Mouse (Mus musculus) embryonic facial prominence, embryonic 10.5 days (tissue): ENCODE data around the gene Hist2h3b. TPM values are rescaled to one million over a fixed set of nuclear protein-coding genes. Genes with fewer than 3 reads are reported as not detected.
A peak's percentile ranks its signal among the peaks of the same experiment; 100 is the strongest.
"Not testable (repeated sequence)": the region's sequence is repeated elsewhere in the genome, so short reads cannot be mapped to it uniquely, and the experiment has no call there.

Experiments used
- DNase-seq: peaks from one replicate; pipeline ENCODE4 v3.0.0-alpha.2; 2017; ENCODE audit warnings: low spot score
- H3K27ac ChIP-seq: fragments of 300-500 bp; sonication (generic); replicated peaks from 2 replicates; pipeline ENCODE4 v1.5.1; 2016; ENCODE audit warnings: mild to moderate bottlenecking
- H3K27me3 ChIP-seq: fragments of 300-500 bp; sonication (generic); replicated peaks from 2 replicates; pipeline ENCODE4 v1.6.1; 2016; ENCODE audit warnings: low read depth, mild to moderate bottlenecking; ENCODE audit not compliant: poor library complexity, severe bottlenecking
- H3K36me3 ChIP-seq: fragments of 300-500 bp; sonication (generic); replicated peaks from 2 replicates; pipeline ENCODE4 v1.6.1; 2016; ENCODE audit warnings: mild to moderate bottlenecking, moderate library complexity
- H3K4me1 ChIP-seq: fragments of 300-500 bp; sonication (generic); 2 replicates; pipeline ENCODE4 v1.6.1; 2016
- H3K4me3 ChIP-seq: fragments of 300-500 bp; sonication (generic); 2 replicates; pipeline ENCODE4 v1.5.1; 2016; ENCODE audit warnings: mild to moderate bottlenecking, moderate library complexity
- H3K9me3 ChIP-seq: fragments of 300-500 bp; sonication (generic); 2 replicates; pipeline ENCODE4 v1.6.1; 2016; ENCODE audit warnings: mild to moderate bottlenecking
- WGBS: fragments of 180-500 bp; shearing (Covaris S2); methylation state at CpG from one replicate; pipeline ENCODE4 v1.1.7; 2016; 5-methylcytosine and 5-hydroxymethylcytosine counted together
- polyA plus RNA-seq: library from polyadenylated mRNA; unstranded; fragments of >200 nt; fragmentation: Nextera tagmentation; extraction: Ambion mirVana; gene quantifications from 2 replicates; pipeline ENCODE4 v1.2.1, GENCODE M21; 2016

Hist2h3b gene
- polyA plus RNA-seq, 1 experiment from 2014 or later, result 44.4 TPM

GRCm38 (mm10) chr3:96230910-96231757, 37.3 kb upstream of the Hist2h3b start:
- 75% methylated on average over 4 of the region's 4 CpGs for WGBS
- no peaks in the 10 kb centered on the region for H3K36me3 ChIP-seq
- H3K9me3 ChIP-seq, result no peaks in the 10 kb centered on the region

GRCm38 (mm10) chr3:96231758-96232120, 36.7 kb upstream of the Hist2h3b start:
- peaks cover 12% of the 10 kb centered on the region for H3K4me1 ChIP-seq
- no peak overlapping the region for H3K27ac ChIP-seq
- no peaks in the 10 kb centered on the region for H3K27me3 ChIP-seq
- no peak overlapping the region for H3K4me3 ChIP-seq
- H3K9me3 ChIP-seq, result no peaks in the 10 kb centered on the region
- no peaks in the 10 kb centered on the region for H3K36me3 ChIP-seq
- no peak for DNase-seq
- WGBS, result 66% methylated on average over 2 of the region's 2 CpGs

More at GRCm38 (mm10) chr3:96230910-96231757, 37.3 kb upstream of the Hist2h3b start:
- no peak overlapping the region for H3K4me3 ChIP-seq
- no peaks in the 10 kb centered on the region for H3K27me3 ChIP-seq
- no peak for DNase-seq
- peaks cover 17% of the 10 kb centered on the region for H3K4me1 ChIP-seq
- no peak overlapping the region for H3K27ac ChIP-seq

DNA sequence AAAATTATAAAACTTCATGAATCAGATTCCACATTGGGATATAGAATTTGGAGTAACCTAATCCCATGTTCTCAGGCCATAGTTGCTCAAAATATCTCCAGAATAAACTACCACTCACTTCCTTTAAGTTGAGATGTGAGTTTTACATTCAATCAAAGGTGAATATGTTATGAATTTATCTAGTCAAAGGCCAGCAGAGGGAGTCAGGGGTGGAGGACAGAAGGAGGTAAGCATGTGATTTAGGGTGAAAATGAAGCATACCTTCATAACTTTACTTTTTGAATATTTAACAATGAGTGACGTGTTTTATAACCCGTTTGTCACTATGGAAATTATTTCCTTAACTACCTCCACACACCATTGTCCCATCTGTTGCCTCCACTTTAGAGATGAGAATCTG, 33.5 kb upstream of the Hist2h3b start:
- Histone ChIP-seq H3K4me1 (peaks cover 11% of the 10 kb centered on the region), H3K36me3 (no peaks in the 10 kb centered on the region), H3K4me3 (no peak overlapping the region), H3K9me3 (no peaks in the 10 kb centered on the region), H3K27me3 (no peaks in the 10 kb centered on the region), H3K27ac (no peak overlapping the region)
- 88% methylated on average over 2 of the region's 2 CpGs for WGBS
- DNase-seq, result no peak

GRCm38 (mm10) chr3:96235836-96236235, 32.6 kb upstream of the Hist2h3b start:
- Histone ChIP-seq H3K27ac (no peak overlapping the region; the same call in 1 of the 2 replicates), H3K4me1 (peaks cover 16% of the 10 kb centered on the region), H3K36me3 (no peaks in the 10 kb centered on the region), H3K9me3 (no peaks in the 10 kb centered on the region), H3K27me3 (no peaks in the 10 kb centered on the region), H3K4me3 (no peak overlapping the region; the same call in 1 of the 2 replicates)
- 52% methylated on average over 3 of the region's 3 CpGs for WGBS
- DNase-seq, result no peak

GRCm38 (mm10) chr3:96236834-96237334, 31.6 kb upstream of the Hist2h3b start:
- Histone ChIP-seq H3K27me3 (no peaks in the 10 kb centered on the region), H3K9me3 (no peaks in the 10 kb centered on the region), H3K36me3 (no peaks in the 10 kb centered on the region), H3K4me3 (peak overlapping the region; percentile 60), H3K4me1 (peaks cover 19% of the 10 kb centered on the region), H3K27ac (peak overlapping the region; percentile 90)
- 82% methylated on average over 4 of the region's 4 CpGs for WGBS
- DNase-seq, result peak; percentile 33

DNA sequence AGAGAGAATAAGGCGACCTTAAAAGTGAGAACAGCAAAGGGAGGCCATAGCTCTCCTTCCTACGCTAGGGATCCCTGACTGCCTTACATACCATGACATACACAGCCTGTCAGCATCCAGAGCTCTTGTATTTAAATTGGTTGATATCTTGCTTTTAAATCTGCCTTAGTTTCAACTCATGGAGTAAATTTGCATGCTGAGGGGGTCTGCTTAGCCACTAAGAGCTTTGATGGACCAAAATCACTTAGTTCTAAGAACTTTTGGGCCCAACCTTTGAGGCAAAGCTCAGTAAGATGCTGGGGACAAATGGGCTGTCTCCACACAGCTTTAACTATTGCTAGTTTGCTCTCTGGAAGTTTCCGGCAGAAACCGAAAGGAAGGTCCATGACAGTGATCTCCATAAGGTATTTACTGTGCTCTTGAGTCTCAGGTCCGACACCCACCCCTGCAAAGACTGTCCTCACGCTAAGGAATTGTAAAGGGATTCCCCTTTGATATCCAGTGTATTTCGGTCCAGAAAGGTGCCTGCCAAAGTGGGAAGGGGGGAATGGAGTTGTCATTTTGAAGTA, 31.0 kb upstream of the Hist2h3b start:
- Histone ChIP-seq H3K27ac (peak overlapping the region; percentile 90), H3K9me3 (no peaks in the 10 kb centered on the region), H3K27me3 (no peaks in the 10 kb centered on the region), H3K4me1 (peaks cover 22% of the 10 kb centered on the region), H3K4me3 (peak overlapping the region; percentile 60), H3K36me3 (no peaks in the 10 kb centered on the region)
- peak; percentile 52 for DNase-seq
- WGBS, result 31% methylated on average over 7 of the region's 7 CpGs

- peak; percentile 50 for DNase-seq
- H3K9me3 ChIP-seq, result no peaks in the 10 kb centered on the region
- no peaks in the 10 kb centered on the region for H3K36me3 ChIP-seq
- H3K4me3 ChIP-seq, result peak overlapping the region; percentile 60
- WGBS, result under 1% methylated on average over 12 of the region's 12 CpGs
- H3K4me1 ChIP-seq, result peaks cover 28% of the 10 kb centered on the region
- no peaks in the 10 kb centered on the region for H3K27me3 ChIP-seq
- peak overlapping the region; percentile 90 for H3K27ac ChIP-seq
Measured at GRCm38 (mm10) chr3:96237904-96238511, 30.4 kb upstream of the Hist2h3b start.

DNA sequence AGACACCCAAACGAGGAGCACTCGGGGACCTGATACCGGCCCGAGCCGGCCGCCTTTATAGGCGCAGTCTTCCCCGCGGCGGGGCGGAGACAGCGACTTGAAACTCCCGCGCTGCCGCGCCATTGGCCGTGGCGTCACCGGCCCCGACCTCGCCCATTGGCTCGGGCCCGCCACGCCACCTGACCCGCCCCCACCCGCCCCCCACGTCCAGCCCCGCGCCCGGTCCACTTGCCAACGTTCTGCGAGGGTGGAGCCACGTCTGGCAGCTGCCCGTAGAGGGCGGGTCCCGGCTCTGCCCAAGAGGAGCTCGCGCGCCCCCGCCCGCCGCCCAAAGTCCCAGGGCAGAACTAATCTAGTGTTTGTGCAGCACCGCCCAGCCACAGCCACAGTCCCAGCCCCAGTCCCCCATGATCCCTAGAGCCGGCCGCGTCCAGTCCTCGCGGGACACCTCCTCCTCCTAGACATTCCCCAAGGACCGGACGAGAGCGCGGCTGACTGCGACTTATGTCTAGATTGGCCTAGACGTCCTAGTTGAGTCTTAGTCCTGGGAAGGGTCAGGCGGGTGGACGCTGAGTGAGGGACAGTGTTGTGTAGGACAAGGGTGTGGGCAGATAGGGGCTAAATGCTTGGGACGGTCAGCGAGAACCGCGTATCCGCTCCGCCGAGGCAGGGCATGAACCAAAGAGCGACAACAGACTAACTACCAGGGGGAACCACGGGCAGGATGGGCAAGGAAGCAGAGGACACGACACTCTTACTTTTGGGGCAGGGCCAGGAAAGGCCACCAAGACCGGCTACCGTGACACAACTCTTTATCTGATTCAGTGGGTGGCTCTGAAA, 29.3 kb upstream of the Hist2h3b start, which contains the start of gene Hist2h3c2:
Hist2h3c2 (minus strand) TSS at position 174 of the 840 bp plus-strand sequence.
- Histone ChIP-seq H3K27ac (peak within 1 kb of the TSS; percentile 90), H3K4me1 (peaks cover 39% of the 10 kb centered on the region), H3K4me3 (peak within 1 kb of the TSS; percentile 60)
- not testable (repeated sequence) for H3K27me3 ChIP-seq, H3K36me3 ChIP-seq, H3K9me3 ChIP-seq, DNase-seq
- under 1% methylated on average over 30 of the region's 68 CpGs for WGBS

DNA sequence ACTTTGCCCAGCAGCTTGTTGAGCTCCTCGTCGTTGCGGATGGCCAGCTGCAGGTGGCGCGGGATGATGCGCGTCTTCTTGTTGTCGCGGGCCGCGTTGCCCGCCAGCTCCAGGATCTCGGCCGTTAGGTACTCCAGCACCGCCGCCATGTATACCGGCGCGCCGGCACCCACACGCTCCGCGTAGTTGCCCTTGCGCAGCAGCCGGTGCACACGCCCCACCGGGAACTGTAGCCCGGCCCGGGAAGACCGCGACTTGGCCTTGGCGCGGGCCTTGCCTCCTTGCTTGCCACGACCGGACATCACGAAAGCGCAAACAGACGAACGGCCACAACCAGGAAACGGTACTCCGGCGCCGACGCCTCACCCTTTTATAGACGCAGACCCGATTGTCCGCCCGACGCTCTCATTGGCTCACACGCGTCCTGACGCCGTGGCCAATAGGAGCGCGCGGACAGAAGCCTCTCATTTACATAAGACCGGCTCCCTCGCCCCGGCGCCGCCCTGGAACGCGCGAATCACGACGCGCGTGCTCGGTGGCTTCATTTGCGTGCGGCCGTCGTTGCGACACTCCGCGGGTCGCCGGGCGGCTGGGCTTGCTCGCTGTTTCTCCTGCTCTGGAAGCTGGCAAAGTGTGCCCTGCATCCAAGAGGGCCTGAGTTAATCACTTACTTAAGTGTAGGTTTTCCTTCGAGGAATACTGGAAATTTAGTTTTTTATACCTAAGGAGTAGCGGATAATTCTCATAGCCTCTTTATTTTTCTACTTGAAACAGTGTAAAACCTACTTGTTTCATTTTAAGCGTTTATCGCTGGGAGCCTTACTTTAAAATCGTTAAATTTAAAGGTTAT, 28.3 kb upstream of the Hist2h3b start, which contains the start of gene Hist2h2aa2:
Hist2h2aa2 (minus strand) TSS at position 328 of the 850 bp plus-strand sequence.
- DNase-seq, result peak; percentile 82
- Histone ChIP-seq H3K27ac (peak within 1 kb of the TSS; percentile 98), H3K4me1 (peaks cover 49% of the 10 kb centered on the region), H3K4me3 (peak within 1 kb of the TSS; percentile 48)
- H3K36me3 ChIP-seq, H3K27me3 ChIP-seq, H3K9me3 ChIP-seq: not testable (repeated sequence)
- WGBS, result 3% methylated on average over 45 of the region's 85 CpGs

GRCm38 (mm10) chr3:96240799-96241197, 27.7 kb upstream of the Hist2h3b start:
- Histone ChIP-seq H3K27me3 (no peaks in the 10 kb centered on the region), H3K4me1 (peaks cover 49% of the 10 kb centered on the region), H3K36me3 (no peaks in the 10 kb centered on the region), H3K9me3 (no peaks in the 10 kb centered on the region), H3K4me3 (peak overlapping the region; percentile 44), H3K27ac (peak overlapping the region; percentile 98)
- 78% methylated on average over 9 of the region's 9 CpGs for WGBS
- DNase-seq, result no peak

- DNase-seq, result no peak
Measured at GRCm38 (mm10) chr3:96243921-96244572, 24.4 kb upstream of the Hist2h3b start.

More at GRCm38 (mm10) chr3:96243921-96244572, 24.4 kb upstream of the Hist2h3b start:
- Histone ChIP-seq H3K36me3 (no peaks in the 10 kb centered on the region), H3K4me1 (peaks cover 54% of the 10 kb centered on the region), H3K9me3 (no peaks in the 10 kb centered on the region), H3K27ac (peak overlapping the region; percentile 98), H3K27me3 (no peaks in the 10 kb centered on the region), H3K4me3 (peak overlapping the region; percentile 66)
- WGBS, result 83% methylated on average over 7 of the region's 7 CpGs
